Mouse (Mus musculus) monocyte, adult 2 months (primary cell): ENCODE measurements around the gene D330020A13Rik.
A peak's percentile ranks its signal among the peaks of the same experiment; 100 is the strongest.
"Not testable (repeated sequence)": the region's sequence is repeated elsewhere in the genome, so short reads cannot be mapped to it uniquely, and the experiment has no call there.

Experiments
- DNase-seq, 2 experiments: peaks; one replicate each; pipeline ENCODE4 v3.0.0; 2022; ENCODE audit warnings: low spot score in 2 of 2, low read depth in 1 of 2

The D330020A13Rik gene

DNA sequence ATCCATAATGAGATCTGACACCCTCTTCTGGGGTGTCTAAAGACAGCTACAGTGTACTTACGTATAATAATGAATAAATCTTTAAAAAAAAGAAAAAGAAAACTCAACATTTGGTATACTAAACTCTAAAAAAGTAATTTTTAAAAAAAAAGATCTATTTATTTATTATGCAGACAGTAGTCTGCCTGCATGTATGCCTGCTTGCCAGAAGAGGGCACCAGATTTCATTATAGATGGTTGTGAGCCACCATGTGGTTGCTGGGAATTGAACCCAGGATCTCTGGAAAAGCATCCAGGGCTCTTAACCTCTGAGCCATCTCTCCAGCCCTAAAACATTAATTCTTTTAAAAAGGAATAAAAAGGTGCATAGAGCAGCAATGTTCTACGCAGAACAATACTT, 2.4 kb downstream of the D330020A13Rik start:
- DNase-seq = not testable (repeated sequence)

DNA sequence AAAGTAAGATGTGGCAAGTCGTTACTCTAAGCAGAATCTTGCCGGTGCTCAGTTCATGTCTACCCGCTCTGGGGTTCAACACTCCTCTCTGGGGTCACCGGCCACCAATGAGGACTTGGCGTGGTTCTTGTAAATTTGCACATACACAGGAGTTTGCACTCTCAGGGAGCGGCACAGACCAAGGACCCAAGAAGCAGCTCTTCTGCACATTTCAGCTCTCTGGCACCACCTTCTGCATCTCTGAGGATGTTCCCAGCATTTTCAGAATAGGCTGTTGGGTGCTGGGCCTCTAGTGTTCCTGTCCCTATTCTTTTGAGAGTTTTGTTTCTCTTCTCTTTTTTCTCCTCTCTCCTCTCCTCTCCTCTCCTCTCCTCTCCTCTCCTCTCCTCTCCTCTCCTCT, 7.0 kb downstream of the D330020A13Rik start:
- DNase-seq = no peak

DNA sequence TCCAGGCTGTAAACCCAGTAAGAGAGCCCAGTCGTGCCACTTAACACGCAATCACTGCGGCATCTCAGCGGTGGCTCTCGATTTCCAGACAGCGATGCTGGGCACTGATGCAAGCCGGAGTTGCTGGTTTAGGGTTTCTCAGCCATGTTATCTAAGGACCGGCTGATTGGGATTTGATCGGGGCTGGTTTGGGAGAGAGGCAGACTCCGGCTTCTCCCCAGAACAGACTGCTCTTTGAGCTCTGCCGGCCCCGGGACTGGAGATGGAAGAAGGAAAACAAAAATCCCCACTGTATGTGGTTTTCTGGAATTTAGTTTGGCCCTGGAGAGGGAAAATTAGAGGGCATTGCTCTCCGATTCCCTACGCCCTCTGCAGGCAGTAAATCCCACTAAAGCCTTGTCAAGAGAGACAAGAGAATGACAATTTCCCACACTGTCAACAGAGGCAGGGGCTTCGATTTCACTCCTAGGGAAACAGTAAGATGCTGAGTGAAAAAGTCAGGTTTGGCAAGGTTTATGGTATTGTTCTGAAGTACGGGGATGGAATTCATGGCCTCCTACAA, 8.7 kb downstream of the D330020A13Rik start:
- DNase-seq = no peak

DNA sequence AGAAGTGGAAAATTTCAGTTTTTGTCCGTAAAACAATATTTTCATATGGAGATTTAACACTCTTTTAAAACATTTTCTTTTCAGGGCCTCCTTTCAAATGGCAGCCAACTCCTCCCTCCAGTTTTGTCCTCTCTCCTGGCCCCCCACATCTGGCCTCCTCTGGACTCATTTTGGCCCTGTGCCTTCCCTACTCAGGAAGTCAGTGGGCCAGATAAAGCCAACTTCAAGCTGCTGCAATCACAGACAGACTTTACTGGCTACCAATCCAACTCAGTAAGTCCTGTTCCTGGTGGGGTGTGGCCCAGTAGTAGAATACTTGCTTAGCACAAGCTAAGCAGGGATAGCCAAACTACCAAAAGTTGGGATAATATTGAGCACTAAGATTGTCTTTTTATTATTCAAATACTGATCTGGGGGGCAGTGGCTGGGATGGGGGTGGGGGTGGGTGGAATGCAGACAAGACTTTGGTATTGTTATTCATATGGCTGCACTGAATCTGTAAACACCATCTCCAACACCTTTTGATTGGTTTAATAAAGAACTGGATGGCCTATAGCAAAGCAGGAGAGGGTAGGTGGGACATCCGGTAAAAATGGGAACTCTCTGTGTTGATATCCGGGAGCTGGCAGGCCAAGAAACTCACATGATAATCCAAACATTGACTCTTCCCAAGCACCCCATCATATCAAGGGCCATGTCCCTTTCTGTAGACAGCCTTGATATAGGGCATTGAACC, 12.9 kb downstream of the D330020A13Rik start:
- DNase-seq = no peak

DNA sequence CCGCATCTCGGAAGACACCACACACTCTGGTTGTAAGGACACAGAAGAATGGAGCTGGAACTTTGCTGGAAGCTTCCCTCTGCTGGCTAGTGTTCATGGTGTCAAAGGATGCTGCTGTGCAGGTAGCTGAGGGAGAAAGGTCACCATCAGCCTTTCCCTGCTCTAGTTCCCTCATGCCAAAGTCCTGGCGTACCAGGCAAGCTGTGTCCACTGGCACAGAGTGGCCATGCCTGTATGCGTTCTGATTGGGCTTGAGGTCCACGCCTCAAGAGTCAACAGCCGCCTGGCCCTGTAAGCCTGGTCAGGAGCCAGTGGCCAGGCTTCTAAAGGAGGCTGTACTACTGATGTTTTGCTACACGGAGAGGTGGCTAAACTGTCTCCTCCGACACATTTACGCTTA, 15.2 kb downstream of the D330020A13Rik start:
- DNase-seq = no peak

DNA sequence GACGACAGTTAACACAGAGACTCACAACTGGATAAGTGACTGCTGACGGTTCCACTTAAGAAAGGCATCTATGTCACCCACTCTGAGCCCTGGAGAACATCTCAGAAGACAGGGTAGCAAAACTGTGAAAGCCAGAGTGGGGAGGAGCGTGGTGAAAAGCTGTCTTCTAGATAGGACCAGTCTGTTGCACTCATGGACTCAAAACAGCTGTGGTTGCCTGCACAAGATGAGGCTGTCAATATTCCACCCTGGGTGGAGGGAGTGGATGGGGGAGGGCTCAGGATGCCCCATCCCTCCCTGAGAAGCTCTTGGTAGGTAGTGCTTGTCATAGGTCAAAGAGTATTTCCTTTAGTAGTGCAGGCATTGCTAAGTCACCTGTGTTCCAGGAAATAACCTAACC, 15.6 kb downstream of the D330020A13Rik start:
- DNase-seq = no peak

DNA sequence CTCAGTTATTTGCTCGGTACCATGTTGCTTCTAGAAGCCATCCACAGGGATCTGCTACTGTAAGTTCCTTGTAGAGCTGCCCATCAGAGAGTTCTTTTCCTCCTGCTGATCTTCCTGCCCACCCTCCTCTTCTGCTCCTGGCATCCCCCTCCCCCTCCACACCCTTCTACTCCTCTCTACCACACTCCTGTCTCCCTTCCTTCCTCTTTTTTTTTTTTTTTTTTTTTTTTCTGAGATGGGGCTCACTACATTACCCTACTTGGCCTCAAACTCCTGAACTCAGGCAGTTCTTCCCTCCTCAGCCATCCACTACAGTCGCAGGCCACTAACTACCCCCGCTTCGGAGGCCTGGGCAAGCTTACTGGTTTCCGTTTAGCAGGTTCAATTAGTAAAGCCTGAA, 18.3 kb downstream of the D330020A13Rik start:
- DNase-seq = no peak

DNA sequence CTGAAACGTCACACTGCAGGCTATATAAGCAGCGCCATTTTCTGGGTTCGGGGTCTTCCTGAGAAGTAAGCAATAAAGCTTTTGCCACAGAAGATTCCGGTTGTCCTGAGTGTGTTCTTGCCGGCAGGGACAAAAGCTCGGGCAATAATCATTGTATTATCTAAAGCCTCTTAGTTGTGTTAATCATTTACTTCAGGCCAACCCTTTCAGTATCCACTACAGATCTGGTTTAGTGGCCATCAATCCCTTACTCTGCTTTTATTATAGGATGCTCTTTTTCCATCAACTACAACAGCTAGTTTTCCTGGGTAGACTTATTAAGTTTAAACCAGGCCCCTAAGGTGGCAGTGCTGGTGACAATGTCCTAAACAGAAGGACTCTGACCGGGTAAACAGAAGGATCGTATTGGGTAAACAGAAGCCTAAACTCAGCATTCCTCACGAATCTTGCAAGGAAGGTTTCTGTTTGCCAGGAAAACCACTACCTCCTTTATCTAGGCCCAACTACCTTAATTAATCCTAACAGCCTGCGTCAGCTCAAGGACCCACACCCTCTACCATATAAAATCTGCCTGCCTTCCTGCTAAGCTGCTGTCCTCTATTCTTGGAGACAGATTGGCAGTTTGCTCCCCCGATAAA, 24.3 kb downstream of the D330020A13Rik start:
- no peak for DNase-seq

DNA sequence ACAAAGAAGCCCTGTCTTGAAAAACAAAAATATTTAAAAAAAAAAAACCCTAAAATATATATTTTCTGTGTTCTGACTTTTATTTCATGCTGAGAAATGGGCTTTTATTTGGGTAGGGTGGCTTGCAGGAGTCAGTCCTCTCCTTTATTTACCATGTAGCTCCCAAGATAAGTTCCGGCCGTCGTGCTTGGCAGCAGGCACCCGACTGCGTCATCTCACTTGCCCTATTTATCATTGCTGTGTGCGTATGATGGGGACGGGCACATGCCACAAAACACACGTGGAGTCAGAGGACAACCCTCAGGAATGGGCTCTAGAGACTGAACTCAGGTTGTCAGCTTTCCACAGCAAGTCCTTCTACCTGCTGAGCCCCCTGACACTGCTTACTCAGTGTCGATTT, 25.0 kb downstream of the D330020A13Rik start:
- DNase-seq = no peak

DNA sequence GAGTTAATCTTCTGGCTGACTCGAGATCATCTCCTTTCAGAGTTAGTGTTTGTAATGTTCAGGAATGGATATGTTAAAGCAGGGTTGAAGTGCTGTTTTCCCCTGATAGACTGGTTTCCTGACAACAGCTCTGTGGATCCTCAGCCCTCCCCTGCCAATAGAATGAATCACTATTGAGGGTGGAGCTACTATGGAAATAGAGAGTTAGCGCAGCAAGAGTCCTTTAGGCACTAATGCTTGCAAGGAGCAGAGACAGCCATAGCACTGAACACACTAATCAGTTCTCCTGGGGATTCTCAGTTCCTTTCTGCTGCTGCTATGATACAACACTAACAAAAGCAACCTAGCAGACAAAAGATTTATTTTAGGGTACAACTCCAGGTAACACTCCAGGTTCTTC, 26.2 kb downstream of the D330020A13Rik start:
- no peak for DNase-seq

DNA sequence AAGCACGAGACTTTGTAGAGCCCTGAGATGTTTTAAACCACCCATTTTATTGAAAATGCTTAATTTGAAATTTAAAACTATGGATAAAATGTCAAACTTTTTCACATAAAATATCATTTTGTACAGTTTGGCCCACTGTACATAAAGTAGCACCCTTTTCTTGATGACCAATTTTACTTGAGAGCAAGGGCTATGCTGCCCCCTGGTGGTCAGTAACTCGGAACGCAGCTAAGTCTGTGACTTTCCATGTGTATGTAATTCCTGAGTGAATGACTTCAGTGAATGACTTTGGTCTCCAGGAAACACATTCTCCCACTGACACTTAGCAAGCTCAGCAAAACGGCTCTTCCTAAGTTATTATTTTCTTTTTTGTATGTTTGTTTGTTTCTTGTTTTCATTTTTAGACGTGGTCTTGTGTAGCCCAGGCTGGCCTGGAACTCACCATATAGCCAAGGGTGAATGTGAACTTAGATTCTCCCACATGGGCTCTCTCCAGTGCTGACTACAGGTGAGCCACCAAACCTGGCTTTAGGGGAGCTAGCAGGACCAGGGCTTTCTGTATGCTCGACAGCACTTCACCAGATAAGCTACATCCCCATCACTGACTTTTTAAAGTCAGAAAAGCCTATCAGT, 30.2 kb downstream of the D330020A13Rik start:
- peak in 1 of 2 experiments; percentile 7 for DNase-seq

DNA sequence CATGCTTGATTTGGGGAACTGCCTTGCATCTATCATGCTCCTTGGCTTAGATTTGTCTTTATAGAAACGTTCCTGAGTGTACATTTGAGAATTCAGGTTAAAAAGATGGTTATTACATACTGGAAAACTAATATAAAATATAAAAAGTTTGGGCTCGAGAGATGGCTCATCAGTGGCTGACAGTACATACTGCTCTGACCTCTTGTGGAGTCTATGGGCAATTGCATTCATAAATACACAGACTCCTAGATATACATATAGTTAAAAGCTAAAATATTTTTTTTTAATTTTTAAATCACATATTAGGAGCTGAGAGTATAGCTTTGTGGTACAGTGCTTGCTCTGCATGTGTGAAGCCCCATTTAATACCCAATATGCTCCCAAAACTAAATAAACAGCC, 38.2 kb downstream of the D330020A13Rik start:
- DNase-seq = no peak

DNA sequence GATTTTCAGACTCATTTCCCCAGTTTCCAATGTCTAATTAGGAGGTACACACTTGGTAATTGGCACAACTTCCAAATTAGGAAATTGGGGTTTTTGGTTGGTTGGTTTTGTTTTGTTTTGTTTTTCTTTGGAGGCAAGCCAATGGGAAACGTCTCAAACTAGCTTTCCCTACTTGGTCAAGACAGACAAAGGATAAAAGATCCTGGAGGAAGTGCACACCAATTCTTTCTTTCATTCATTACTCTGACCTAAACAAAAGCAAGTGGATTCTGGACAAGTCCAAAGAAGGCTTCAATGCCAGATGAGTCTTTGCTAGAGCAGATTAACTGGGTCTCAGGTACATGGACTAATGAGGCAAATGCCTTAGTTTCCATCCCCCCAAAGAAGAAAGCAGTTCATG, 49.8 kb downstream of the D330020A13Rik start:
- no peak for DNase-seq
